Mouse (Mus musculus): ENCODE results near the gene Kyat1.

- no peak for TF ChIP-seq POLR2A (IDR thresholded peaks at IDR 0.05; ENCODE audit: borderline replicate concordance, extremely low read depth, insufficient read depth, insufficient read length, poor library complexity, severe bottlenecking)
- TF ChIP-seq CTCF (IDR thresholded peaks at IDR 0.05; ENCODE audit: borderline replicate concordance, extremely low read depth, insufficient read depth, insufficient read length) = no peak
These were observed 5.2 kb downstream of the Kyat1 start for GRCm38 (mm10) chr2:30200388-30200925.

Measured in brain, embryonic 14.5 days (tissue).